Mouse (Mus musculus) lung, postnatal 14 days (tissue): ENCODE measurements around the gene Trip12.

ENCODE experiments used
- DNase-seq: peaks from one replicate; pipeline ENCODE4 v3.0.0; 2021

The Trip12 gene

DNA sequence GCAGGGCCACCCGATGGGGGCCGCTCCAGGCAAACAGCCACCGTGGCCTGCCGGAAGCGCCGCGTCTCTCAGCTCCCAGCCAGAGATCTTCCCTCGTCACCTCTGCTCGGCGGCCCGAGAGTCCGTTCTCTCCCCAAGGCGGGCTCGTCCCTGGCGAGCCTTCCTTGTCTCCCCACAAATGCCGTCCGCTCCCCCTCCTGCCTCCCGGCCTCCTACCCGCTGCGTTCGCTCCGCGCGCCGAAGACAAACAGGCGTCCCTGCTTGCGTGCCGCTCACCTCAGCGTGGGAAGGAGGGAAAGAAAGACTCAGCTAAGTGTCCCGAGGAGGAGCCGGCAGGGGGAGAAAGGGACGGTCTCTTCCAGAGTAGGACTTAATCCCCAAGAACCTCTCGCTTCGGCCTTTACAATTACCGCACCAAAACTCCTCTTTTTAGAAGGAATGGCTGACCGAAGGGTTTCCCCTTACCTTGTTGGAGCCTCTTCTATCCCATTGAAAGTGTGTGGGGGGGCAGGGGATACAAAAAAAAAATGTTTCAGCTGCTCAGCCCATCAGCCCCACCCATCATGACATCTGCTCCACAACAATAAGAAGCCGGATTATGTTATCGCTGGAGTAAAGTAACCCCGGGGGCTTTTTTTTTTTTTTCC is at the start of gene Trip12:
TSS of gene Trip12 (minus strand) at position 499 of the 647 bp plus-strand sequence.
- no peak for DNase-seq

GRCm38 (mm10) chr1:84890005-84890393 is 49.7 kb upstream of the Trip12 start:
- no peak for DNase-seq

DNA sequence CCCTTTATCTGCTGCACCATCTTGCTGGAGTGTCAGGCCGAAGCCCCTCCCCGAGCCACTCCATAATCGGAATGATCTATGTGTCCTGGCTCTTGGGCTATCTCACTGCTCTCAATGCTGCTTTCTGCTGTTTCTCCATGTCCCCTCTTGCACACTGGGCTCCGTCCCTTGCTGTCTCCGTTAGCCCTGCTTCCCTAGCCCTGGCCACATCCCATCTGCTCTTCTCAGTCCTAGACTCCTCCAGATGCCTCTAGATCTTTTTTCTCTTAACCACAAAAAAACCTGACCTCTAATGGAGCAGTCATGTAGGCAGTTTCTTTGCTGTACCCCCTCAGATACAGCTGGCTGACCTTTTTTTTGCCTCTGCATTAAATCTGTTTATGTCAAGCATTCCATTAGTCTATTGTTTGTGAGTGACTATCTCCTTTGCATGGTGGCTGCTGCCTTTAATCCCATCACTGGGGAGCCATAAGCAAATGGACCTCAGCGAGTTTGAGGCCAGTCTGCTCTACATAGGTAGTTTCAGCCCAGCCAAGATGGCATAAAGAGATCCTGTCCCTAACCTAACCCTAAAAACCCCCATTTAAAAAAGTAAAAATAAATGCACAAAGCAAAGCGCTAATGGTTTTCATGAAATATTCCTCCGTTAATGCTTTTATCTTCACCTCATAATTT is 49.2 kb upstream of the Trip12 start:
- no peak for DNase-seq

DNA sequence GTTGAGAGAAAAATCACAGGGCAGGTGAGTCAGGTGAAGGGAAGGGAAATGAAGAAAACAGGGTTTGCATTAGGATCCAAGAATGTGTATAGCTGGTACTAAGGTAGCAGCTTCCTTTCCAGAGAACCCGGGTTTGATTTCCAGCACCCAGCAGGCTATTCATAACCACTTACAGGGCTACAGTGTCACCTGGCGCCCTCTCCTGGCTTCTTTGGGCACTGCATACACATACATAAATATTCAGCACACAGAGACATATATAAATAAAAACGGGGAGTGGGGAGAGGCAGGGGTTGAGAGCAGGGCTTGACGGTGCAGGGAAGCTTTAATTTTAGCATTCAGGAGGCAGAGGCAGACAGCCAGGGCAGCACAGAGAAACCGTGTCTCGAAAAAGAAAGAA is 45.6 kb upstream of the Trip12 start:
- no peak for DNase-seq

GRCm38 (mm10) chr1:84885174-84885573 is 44.9 kb upstream of the Trip12 start:
- DNase-seq: peak; percentile 6

GRCm38 (mm10) chr1:84883889-84884288 is 43.6 kb upstream of the Trip12 start:
- no peak for DNase-seq

GRCm38 (mm10) chr1:84882937-84883336 is 42.6 kb upstream of the Trip12 start:
- DNase-seq: no peak

DNA sequence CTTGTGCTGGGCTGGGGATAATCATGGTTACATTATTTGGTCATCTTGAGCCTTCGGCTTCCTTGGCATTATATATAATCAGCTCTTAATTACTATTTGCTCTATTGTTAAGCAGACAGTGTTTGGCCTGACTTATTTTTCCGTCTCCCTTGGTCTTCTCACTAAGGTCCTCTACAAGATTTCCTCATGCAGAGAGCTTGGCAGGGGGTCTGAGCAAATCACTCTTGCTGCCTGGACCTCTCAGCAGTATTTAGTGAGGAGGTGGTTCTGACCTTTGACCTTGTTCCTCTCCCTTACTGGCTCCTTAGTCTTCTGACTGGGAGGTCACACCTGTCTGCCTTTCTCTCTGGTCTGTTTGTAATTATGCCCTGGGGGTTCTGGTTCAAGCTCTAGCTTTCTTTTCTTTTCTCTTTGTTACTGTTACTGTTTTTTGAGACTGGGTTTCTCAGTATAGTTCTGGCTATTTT is 41.8 kb upstream of the Trip12 start:
- DNase-seq: no peak

- DNase-seq: no peak
Observed at GRCm38 (mm10) chr1:84881248-84882065, 41.1 kb upstream of the Trip12 start.

DNA sequence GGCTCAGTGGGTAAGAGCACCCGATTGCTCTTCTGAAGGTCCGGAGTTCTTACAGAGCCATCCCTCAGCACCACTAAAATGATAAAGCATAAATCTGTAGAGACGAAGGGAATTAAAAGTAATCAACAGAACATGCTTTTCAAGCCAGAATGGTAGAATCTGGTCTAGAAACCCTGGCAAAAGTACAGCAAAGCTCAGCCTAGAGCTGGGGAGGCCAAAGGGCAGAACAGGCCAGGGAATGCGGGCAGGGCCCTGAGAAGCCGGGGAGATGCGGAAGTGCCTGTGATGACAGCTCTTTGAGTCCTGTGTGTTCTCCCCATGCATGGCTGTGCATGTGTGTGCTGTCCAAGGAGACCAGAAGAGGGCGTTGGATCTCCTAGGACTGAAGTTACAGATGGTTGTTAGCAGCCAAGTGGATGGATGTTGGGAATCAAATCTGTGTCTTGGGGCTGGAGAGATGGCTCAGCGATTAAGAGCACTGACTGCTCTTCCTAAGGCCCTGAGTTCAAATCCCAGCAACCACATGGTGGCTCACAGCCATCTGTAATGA is 39.3 kb upstream of the Trip12 start:
- no peak for DNase-seq

DNA sequence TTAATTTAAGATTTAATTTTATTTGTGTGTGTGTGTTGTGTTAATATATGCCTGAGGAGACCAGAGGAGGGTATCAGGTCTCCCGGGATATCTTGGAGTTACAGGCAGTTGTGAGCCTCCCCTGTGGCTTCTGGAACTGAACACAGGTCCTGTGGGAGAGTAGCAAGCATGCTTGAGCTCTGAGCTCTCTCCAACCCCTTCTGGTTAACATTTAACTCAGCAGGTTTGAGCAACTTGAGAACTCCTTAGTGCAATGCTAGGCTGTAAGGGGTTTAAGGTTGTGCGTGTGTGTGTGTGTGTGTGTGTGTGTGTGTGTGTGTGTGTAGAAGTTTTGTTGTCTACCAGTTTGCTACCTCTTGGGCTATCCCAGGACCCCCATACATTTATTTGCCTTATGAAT is 37.3 kb upstream of the Trip12 start:
- no peak for DNase-seq

- DNase-seq: no peak
Observed at GRCm38 (mm10) chr1:84872939-84873338, 32.6 kb upstream of the Trip12 start.

DNA sequence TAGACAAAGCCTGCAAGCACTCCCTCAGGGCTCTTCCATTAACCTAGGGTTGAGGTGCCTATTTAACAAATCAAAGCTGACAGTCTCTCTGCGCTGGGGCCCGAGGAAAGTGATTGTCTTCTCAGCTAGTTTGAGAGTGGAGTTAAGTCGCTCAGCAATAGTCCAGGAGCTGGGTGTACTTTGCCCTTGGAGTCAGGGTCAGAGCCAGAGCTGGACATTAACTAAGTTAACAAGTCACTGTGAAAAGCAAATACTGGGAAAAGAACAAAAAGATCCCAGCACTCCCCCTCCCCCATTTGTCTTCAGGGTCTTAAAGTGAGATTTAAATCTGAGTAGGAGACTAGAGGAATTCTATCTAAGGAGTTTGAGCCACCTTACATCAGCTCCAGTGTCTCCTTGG is 31.8 kb upstream of the Trip12 start:
- DNase-seq: no peak

GRCm38 (mm10) chr1:84871131-84871530 is 30.8 kb upstream of the Trip12 start:
- no peak for DNase-seq

DNA sequence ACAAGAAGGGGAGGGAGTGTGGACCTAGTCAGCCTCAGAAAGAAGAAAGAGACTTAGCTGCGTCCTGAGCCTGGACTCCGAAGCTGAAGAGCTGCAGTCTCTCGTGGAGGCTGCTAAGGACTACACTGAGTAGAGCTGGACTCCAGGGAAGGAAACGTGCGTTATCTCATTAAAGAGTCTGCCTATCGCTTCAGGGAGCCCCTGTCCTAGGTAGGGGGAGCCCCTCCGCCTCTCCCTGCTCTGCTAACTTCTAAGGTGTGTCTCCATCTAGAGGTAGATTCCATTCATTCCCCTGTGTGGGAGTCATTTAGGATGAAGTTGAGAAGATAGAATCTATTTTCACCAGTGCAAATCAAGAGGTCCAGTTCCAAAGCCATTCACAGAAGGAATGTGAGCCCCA is 29.2 kb upstream of the Trip12 start:
- no peak for DNase-seq

GRCm38 (mm10) chr1:84868841-84869240 is 28.5 kb upstream of the Trip12 start:
- no peak for DNase-seq

GRCm38 (mm10) chr1:84868311-84868710 is 28.0 kb upstream of the Trip12 start:
- DNase-seq: no peak

GRCm38 (mm10) chr1:84866706-84867230 is 26.5 kb upstream of the Trip12 start:
- DNase-seq: no peak

DNA sequence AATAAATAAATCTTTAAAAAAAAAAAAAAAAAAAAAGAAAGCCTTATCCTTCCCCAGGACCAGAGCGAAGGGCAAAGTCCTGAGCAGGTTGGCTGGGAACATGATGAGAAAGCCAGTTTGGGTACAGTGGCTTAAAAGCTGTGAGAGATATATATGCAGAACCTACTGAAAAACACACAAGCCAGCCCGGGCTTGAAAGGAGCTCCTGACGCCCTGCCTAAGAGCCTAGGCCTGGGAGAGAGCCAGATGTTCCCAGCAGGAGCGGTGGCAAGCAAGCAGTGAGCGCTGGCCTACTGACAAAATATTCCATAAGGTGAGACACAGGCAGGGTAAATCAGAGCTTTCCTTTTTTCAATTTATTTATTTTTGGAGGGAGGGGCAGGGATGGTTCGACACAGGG is 25.9 kb upstream of the Trip12 start:
- no peak for DNase-seq

DNA sequence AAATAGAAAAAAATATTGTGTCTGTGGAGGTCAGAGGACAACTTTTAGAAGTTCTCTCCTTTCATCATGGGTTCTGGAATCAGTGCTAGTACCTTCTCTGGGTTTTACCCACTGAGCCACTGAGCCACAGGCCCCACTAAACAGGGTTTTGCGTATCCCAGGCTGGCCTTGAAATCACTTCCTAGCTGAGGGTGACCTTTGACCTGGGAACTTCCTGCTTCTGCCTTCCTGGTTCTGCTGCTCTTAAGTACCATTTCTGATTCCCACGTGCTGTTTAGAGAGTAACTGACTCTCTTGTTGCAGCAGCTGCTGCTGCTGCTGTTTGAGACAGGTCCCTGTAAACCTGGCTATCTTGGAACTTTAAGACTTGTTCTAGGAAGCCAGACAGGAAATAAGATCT is 24.3 kb upstream of the Trip12 start:
- DNase-seq: no peak

DNA sequence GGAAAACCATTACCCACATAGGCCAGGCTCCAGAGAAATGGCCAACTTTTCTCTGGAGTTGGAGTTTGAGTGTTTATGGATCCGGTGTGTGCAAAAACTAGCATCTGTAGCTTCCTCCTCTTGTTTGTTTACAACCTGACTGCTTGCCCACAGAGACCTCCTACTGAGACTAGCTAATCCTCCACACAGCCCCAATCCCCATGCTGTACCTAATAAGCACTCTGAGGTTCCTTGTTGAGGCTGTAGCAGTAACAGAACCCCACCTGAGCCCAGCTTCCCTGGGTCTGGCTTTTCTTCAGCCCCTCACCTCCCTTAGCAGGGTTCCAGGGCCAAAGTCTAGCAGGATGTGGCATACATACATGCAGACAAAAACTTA is 20.9 kb upstream of the Trip12 start:
- no peak for DNase-seq

GRCm38 (mm10) chr1:84860360-84861254 is 20.3 kb upstream of the Trip12 start:
- DNase-seq: no peak
